Mouse (Mus musculus) thymus, postnatal 25 days (tissue): ENCODE results near the gene Bcr.

Source experiments
- DNase-seq: peaks from one replicate; pipeline ENCODE4 v3.0.0; 2022

Bcr gene

DNA sequence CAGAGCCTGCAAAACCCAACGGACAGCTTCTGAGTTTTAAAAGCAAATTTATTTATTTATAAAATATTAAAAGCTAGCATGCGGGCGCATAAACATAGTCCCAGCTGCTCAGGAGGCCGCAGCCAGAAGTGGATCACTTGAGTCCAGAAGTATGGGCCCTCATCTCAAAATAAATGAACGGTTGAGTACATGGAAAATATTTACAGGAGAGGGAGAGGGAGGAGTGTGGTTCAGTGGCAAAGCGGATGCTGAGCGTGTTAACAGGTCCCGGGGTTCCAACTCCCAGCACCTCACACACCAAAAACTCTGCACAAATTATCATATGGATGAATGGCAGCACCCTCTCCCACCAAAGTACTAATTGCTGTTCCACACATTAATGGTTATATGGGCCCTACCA lies 2.1 kb upstream of the Bcr start:
- no peak for DNase-seq

DNA sequence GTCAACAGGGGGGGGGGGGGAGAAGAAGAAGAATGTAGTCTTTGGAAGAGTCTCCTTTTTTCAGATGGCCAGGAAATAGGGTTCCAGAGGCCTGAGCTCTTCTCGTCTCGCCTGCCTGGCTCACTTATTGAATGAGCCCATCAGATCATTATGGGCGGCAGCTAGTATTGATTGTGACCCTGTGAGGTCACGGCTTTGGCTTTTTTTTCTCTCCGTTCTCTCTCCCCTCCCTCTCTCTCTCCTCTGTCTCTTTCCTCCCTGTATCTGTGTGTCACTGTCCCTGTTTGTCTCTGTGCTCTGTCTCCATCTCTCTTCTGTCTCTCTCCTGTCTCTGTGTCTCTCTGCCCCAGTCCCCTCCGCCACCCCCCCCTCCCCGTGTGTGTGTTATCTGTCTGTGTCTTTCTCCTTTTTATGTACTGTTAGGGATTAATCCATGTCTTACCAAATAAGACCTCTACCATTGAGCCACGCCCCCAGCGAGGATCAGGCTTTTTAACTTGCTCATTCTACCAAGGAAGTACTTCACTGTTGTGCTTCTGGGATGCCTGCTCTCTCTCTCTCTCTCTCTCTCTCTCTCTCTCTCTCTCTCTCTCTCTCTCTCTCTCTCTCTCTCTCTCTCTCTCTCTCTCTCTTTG lies 1.5 kb upstream of the Bcr start:
- peak; percentile 14 for DNase-seq

DNA sequence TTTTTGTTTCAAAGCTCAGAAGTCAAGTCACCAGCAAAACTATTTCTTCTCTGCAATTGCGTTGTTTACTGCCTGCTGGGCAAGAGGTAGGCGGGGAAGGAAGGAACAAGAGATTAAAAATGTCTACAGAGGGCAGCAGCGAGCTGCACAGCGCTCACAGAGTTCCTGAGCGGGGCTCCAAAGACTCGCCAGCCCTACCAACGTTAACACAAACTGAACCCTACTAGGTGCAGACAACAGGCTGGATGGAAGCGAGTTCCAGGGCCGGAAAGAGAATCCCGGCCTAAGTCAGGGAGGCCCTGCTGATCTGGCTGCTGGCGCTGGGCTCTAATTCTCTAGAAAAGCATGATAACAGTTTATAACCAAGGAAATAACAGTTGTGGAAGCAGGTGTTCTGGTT lies 996 bp upstream of the Bcr start:
- DNase-seq, result peak; percentile 77

DNA sequence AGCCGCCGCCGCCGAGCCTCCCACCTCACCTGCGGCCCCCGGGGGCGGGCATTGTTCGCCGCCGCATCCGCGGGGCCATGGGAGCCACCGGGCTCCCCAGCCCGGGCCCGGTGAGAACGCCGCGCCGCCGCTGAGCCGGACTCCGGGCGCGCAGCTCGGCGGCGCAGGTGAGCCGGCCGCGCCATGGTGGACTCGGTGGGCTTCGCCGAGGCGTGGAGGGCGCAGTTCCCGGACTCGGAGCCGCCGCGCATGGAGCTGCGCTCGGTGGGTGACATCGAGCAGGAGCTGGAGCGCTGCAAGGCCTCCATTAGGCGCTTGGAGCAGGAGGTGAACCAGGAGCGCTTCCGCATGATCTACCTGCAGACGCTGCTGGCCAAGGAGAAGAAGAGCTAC lies 447 bp downstream of the Bcr start:
- peak; percentile 39 for DNase-seq

DNA sequence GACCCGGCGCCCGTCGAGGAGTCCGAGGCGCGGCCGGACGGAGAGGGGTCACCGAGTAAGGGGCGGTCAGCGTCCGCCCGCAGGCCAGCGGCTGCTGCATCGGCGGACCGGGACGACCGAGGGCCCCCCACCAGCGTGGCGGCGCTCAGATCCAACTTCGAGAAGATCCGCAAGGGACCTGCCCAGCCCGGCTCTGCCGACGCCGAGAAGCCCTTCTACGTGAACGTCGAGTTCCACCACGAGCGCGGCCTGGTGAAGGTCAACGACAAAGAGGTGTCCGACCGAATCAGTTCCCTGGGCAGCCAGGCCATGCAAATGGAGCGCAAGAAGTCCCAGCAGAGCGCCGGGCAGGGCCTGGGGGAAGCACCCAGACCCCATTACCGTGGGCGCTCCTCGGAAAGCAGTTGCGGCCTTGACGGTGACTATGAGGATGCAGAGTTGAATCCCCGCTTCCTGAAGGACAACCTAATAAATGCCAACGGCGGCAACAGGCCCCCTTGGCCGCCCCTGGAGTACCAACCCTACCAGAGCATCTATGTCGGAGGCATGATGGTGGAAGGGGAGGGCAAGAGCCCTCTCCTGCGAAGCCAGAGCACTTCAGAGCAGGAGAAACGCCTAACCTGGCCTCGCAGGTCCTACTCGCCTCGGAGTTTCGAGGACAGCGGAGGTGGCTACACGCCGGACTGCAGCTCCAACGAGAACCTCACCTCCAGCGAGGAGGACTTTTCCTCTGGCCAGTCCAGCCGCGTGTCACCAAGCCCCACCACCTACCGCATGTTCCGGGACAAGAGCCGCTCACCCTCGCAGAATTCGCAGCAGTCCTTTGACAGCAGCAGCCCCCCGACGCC lies 1.2 kb downstream of the Bcr start:
- peak; percentile 16 for DNase-seq

DNA sequence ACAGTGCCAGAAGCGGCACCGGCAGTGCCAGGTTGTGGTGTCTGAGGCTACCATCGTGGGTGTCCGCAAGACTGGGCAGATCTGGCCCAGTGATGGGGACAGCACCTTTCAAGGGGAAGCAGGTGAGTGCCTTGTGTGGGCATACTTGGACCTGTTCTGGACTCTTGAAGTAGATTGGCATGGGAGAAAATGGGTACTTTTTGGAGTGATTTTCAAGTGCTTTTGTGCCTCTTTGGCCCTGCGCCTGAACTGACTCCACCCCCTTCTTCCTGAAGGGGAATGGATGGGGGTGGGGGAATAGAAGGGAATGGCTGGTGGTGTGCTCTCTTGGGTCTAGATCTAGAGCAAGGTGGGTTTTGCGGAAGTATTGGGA lies 1.8 kb downstream of the Bcr start:
- peak; percentile 10 for DNase-seq

DNA sequence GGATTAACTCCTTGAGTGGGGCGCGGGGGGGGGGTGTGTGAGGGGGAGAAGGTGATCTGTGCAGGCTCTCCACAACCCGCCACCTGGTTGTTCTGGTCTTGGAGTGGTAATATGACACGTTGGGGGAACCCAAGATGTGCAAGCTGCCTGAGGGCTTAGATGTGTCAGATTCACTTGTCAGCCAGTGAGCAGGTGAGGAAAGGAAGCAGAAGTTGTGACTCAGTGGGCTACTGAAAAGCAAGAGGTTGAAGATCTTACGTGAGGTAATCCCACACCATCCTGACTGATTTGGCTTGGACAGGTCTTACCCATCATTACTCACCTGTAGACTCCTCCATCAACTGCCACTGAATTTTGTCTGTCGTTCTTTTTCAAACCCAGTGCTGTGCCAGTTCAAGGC lies 2.2 kb downstream of the Bcr start:
- no peak for DNase-seq

DNA sequence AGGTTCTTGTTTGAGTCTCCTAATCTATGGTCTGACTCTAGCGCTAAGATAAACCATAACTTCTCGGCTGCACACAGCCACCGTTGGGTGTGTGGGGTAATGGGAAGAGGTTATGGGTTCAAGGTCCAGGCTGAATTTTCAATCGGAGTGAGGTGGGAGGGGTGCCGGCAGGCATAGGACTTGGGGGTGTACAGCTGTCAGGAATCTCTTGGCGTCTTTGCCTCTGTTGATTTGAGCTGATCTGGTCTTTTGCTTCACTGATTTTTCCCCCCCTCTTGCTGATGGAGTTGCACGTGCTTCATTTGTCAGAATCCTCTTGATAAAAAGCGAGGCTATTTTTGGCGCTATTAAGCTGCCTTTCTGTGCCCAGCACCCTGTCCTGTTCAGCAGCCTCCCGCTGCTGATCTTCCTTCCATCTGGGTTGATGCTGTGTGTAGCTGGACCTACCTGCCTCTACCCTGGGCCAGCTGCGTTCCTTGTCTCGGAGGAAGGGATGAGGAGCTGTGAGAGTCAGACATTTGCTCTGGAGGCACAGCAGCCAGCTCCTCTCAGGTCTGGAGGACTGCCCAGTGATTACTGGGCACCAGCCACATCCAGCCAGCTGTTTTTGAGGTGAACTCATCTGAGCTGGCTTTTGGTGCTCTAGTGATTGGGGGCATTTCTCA lies 3.0 kb downstream of the Bcr start:
- DNase-seq, result no peak

DNA sequence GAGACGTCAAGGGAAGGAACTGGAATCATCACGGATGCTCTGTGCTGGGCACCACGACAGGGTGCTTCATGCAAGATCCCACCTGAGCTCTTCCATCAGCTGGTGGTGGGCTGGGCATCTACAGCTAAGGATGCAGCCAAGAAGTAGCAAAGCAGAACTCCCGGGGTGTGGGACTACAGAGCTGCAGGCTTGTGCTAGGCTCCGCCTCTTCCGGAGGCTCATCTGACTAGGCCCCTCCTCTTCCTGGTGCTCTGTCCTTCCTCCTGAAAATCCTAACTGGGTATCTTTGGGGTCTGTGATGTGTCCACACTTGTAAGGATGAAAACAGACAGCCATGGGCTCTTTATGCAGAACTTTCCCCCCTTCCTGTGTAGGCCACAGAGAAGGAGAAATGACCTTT lies 5.3 kb downstream of the Bcr start:
- DNase-seq, result no peak

DNA sequence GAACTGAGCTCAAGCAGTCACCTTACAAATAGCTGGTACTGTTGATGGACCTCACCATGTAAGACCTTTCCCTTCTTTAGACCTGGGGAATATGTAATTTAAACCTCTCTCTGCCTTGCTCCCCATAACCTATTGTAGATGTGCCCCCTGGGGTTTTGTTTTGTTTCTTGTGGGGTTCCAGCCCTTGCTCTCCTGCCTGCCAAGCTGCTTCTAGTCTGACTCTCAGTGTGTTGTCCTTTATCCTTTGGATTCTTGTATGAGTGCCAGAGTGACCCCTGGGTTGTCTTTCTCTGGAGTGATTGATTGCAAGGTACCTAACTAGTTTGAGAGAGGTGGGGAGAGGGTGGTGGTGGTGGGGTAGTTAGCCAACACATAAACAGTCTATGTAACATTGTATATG lies 7.1 kb downstream of the Bcr start:
- DNase-seq, result no peak

DNA sequence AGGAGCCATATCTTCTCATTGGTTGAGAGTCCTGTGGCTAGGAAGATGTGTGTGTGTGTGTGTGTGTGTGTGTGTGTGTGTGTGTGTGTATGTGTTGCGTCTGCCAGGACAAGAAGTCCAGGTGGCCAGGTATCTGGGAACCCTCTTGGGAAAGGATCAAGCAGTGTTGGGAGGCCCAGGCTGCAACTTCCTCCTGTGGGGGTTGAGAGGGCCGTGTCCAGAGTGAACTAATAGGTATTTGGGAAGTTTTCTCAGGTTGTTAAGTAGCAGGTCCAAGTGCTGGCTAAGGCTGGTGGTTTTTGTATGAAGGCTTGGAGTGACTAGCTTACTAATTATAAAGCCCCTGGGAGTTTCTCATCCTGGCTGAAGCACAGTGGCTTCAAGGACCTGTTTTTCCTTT lies 7.7 kb downstream of the Bcr start:
- DNase-seq, result no peak

DNA sequence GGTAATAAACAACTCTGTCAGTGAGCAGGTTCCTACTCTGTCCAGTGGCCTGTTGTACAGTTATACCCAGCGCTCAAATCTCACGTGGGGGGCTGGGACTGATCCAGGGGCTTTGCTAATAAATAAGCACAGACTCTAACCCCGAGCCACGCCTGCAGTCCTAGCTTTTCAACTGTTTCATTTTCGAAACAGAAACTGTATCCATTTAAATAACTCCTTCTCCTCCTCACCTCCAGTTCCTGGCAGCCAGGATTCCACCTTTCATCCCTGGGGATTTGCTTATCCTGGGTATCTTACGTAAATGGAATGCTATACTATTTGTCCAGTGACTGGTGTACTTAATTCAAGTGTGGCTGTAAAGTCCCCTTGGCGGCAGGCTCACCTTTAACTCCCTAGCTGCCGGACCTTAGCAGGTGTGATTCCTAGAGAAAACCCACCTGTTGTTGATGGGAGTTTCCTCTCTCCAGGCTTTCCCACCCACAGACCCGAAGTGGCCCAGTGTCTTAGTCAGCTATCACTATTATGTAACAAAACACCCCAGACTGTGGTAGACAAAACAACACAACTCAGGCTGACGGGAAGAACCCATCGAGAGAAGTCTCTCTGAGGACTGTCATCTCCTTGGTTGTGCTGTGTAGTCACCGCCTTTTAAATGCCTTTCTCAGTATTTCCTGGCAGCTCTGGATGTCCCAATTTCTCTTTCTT lies 8.4 kb downstream of the Bcr start:
- no peak for DNase-seq

DNA sequence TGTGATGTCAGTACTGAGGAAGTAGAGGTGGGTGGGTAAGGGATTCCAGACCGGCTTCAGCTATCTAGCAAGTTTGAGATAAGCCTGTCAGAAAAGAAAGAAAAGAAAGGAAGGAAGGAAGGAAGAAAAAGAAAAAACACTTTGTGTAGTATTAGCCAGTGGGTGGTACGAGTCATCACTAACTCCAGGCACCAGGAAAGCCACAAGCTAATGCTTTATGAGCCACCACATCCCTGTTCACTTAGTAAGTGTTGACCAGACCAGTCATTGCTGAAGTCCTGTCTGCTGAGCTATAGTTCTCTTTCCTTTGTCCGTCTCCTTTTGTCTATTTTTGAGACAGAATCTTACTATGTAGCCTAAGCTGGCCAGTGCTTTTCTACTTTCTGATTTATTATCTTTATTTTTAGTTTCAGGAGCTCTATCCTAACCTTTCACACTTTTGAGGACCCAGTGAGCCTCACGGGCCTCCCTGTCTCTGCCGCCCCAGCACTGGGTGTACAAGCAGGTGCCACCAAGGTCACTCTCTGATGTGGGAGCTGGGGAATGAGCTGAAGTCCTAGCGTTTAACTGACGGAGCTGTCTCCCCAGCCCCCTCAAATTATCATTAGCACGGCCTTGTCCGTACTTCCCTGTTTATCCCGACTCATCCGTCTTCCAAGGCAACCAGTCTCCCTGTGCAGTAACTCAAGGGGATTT lies 10.0 kb downstream of the Bcr start:
- DNase-seq, result no peak

DNA sequence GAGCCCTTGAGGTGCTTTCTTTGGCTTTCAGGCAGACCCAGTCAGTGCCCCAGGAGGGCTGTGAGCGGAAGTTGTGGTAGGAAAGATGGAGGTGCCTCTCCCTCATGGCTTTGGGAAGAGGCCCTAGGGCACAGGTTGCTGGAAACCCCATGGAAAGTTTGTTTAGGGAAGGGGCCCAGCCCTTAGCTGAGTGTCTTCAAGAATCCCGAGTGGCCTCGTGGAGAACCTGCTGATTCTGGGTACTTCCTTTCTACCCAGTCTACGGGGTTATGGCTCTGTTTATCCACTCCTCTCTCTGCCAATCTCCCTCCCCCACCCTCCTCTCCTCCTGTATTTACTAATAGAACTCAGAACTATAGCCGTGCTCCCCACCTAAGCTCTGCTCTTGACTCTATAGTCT lies 15.3 kb downstream of the Bcr start:
- no peak for DNase-seq

DNA sequence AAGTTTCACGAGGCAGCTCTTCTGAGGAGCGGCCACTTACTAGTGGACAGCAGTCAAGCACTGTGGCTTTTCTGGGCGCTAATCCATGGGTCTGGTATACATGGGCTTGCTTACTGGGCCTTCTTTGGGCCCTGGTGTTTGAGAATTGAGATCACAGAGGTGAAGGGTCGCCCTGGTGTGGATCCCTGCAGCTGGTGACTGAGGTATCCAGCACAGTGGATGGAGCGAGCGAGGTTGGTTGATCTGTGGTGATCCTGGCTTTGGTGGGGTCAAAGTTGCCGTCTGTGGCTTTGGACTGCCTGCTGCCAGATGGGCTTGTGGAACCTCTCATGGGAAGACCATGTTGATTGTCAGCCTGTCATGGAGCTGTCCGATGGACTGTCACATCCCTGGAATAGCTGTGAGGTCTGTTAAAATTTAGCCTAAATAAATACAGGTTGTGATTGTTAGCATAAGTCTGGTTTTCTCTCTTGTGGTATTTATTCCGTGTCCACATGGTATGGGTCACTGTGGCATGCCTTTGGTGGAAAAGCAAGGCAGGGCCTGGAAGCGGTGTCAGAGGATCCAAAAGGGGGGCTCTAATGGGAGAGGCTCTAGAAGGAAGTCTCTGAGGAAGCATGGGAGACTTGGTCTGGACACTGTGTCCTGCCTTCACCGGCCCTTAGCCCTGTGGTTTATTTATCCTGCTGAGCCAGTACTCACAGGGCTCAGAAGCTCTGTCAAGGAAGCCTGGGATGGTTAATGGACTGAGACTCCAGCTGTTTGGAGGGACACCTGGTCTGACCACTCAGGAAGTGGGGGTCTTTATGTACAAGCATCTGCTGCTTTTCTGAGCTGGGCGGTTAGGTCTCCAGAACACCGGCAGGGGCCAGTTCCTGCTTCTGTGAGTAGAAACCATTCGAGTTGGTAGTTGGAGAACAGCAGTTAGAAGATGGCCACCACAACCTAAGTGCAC lies 18.1 kb downstream of the Bcr start:
- DNase-seq, result no peak

DNA sequence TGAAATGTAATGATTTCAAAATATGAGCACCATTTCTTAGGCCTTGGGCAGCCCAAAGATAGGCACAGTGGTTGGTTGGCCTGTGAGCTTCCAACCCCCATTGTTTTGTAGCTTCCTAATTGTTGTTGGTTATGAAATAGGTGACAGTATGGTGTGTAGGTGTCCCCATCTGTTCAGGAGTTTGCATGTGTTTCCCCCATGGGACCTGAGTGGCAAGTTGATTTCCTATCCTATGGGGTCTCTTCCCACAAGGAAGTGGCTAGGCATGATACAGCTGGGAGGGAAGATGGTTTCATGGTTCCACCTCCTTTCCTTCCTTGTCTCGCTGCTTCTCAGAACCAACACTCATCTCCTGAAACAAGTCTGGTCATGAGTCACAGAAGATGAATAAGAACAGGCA lies 24.9 kb downstream of the Bcr start:
- no peak for DNase-seq

DNA sequence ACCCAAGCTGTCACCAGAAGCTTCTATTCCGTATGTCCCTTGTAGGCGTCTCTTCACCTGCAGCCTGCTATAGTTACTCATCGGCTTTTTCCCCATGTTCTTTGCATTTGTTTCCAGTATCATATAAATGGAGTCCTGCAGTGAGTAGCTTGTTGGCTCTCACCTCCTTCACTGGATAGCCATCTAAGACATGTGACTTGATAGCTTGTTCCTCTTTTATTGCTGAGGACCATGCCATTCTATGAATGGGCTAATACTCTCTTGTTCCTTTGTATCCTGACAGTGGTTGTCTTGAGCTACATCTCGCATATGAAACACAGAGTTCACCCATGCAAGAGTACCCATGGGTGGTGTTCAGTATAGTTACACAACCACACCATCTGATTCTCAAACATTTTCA lies 28.1 kb downstream of the Bcr start:
- no peak for DNase-seq

DNA sequence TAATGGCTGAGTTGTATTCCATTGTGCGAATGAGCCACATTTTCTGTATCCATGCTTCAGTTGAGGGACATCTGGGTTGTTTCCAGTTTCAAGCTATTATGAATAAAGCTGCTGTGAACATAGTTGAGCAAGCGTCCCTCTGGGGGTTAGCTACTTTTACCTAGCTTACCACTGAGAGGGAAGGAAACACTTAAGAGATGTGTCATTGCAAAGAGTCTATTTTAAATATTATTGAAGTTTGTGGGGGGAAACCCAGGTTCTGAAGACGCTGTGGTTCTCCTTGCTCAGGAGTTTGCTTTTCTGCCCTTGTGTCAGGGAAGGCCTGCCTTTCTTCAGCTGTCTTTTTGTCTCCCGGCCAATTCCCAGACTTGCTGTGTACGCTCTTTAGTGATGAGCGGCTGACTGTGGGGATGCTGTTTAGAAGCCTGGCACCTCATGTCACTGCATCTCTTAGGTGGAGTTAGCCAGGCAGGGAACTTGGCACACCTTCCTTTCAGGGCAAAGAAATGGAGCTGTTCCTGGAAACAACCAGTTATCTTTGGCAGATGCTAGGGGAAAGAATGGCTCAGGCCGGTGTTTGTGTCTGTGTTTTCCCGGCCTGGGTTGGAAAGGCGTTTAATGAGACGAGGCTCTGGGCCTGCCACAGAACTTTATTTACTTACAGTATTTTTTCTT lies 31.2 kb downstream of the Bcr start:
- DNase-seq, result no peak

DNA sequence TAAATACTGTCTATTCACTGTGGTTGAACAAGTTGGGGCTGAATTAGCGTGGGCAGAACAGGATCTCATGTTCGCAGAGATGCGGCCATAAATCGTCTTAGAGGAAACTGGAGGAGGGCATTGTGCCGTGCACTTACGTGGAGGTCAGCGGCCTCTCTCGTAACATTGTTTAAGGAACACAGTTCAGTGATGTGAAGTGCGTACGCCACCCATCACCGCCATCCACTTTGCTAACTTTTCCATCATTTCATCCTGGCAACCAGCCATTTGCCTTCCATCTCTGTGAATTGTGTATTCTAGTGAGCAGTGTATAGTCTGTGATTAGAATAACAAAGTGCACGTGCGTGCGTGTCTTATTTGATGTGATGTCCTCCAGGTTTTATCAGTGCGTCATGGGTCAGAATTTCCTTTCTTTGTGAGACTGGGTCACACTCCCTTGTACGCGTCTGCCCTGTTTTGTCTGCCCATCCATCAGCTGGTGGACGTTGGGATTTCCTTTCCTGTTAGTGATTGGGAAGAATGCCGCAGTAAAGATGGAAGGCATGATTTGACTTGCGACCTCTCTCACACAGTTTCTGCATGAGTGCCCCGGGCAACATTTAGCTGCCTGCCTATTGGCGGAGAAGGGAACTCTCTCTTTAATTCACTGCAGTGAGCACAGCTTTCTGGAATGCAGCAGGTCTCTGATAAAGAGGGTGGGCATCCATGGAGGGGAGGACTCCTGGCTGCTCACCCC lies 33.0 kb downstream of the Bcr start:
- no peak for DNase-seq

DNA sequence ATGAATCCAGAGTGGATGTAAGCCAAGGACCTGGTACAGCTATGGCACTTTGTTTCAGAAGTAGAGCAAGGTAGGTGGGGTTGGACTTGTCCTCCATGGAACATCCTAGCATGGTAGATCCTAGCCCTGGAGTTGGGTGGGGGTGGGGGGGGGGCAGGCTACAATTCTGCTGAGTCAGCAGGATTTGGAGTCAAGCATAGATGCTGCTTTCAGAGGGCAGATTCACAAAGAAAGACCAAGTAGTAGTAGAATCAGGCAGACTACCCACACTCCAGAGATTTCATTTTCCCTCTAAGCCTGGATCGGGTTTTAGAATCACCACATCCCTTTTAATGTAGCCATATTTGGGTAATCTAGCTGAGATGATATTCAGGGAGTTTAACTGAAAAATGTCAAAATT lies 33.9 kb downstream of the Bcr start:
- no peak for DNase-seq

DNA sequence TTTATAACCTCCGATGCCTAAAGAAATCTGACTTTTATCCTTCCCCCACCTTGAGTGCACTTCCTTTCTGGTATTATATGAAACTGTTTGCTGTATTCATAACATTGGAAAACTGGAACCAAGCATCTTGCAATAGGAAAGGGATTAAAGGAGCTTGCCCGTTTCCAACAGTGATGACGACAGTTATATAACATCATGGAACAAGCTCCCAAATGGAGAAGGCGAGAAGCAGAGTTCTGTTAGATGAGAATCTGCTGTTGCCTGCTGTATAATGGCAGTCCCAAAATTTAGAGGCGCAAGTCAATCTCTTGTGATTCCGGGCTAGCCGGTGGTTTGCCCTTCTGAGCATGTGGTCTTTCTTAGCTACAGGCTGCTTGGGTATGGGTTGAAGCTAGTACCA lies 34.8 kb downstream of the Bcr start:
- no peak for DNase-seq
